Mouse (Mus musculus) thymus, adult 2 months (tissue): ENCODE measurements around the gene Lyzl6. TPM values are rescaled to one million over a fixed set of nuclear protein-coding genes. Genes with fewer than 3 reads are reported as not detected.
"Not testable (repeated sequence)": the region's sequence is repeated elsewhere in the genome, so short reads cannot be mapped to it uniquely, and the experiment has no call there.

Experiments
- DNase-seq: peaks from one replicate; pipeline ENCODE4 v3.0.0; 2021
- H3K27ac ChIP-seq: fragments of 200-500 bp; 2 replicates; pipeline ENCODE4 v1.5.1; 2012; ENCODE audit warnings: low read length, control low read depth; ENCODE audit not compliant: control insufficient read depth, insufficient read depth
- H3K27me3 ChIP-seq: fragments of 200-500 bp; 2 replicates; pipeline ENCODE4 v1.6.1; 2012; ENCODE audit warnings: mild to moderate bottlenecking, low read length, moderate library complexity, mixed read lengths; ENCODE audit not compliant: control insufficient read depth, insufficient read depth
- H3K36me3 ChIP-seq: fragments of 200-500 bp; 2 replicates; pipeline ENCODE4 v1.6.1; 2012; ENCODE audit warnings: mild to moderate bottlenecking, low read length, moderate library complexity; ENCODE audit not compliant: control insufficient read depth, insufficient read depth
- H3K4me1 ChIP-seq: fragments of 200-500 bp; replicated peaks from 2 replicates; pipeline ENCODE4 v1.6.1; 2012; ENCODE audit warnings: low read length; ENCODE audit not compliant: control insufficient read depth, insufficient read depth
- H3K4me3 ChIP-seq: fragments of 200-500 bp; 2 replicates; pipeline ENCODE4 v1.5.1; 2012; ENCODE audit warnings: mild to moderate bottlenecking, low read length, control low read depth, moderate library complexity; ENCODE audit not compliant: control insufficient read depth, insufficient read depth
- CTCF ChIP-seq: fragments of 200-500 bp; IDR thresholded peaks from 2 replicates; pipeline ENCODE4 v1.5.1; 2012; ENCODE audit warnings: mild to moderate bottlenecking, control low read depth, low read length, moderate library complexity, borderline replicate concordance; ENCODE audit not compliant: control insufficient read depth, poor library complexity, insufficient read depth; ENCODE audit errors: extremely low read depth
- POLR2A ChIP-seq: fragments of 200-500 bp; IDR thresholded peaks from 2 replicates; pipeline ENCODE4 v1.6.1; 2012; ENCODE audit warnings: mild to moderate bottlenecking, low read length, control low read depth, moderate library complexity; ENCODE audit not compliant: control insufficient read depth, poor library complexity, insufficient read depth; ENCODE audit errors: extremely low read depth
- WGBS: fragments of 180-500 bp; shearing (Covaris S2); methylation state at CpG from one replicate; pipeline ENCODE4 v1.1.7; 2018; 5-methylcytosine and 5-hydroxymethylcytosine counted together
- polyA plus RNA-seq: library from polyadenylated mRNA; depleted of rRNA; stranded (reverse); fragments of >200 nt; gene quantifications from 2 replicates; pipeline ENCODE4 v1.2.3, GENCODE M21; 2012; rRNA removed

The Lyzl6 gene
- polyA plus RNA-seq = not detected in 2 replicates

DNA sequence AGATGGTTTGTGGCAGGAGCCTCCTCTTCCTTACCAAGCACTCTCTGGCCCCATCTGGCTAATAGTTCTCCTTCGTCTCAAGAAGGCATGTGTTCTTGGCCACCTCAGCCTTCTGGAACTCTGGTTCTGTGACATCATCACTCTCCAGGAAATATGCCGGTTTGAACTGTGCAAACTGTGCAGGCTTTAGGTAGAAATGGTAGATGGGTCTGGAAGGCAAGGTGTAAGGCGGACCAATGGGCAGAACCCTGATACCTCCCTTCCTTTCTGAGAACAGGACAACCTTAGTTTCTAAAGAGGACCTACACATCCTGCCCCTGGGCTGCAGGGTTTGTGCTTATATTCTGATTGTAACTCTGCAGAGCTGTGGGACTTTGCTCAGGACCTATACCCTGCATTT is at the start of gene Lyzl6:
Lyzl6 (minus strand) TSS at position 101 of the 400 bp plus-strand sequence.
- Histone ChIP-seq H3K4me1 (no peaks in the 10 kb centered on the region), H3K27me3 (no peaks in the 10 kb centered on the region; the same call in 1 of the 2 replicates), H3K4me3 (no peak within 1 kb of the TSS), H3K27ac (no peak within 1 kb of the TSS), H3K36me3 (no peaks in the 10 kb centered on the region)
- 75% methylated on average over 3 of the region's 3 CpGs for WGBS
- TF ChIP-seq POLR2A = no peak
- TF ChIP-seq CTCF = no peak
- no peak for DNase-seq

DNA sequence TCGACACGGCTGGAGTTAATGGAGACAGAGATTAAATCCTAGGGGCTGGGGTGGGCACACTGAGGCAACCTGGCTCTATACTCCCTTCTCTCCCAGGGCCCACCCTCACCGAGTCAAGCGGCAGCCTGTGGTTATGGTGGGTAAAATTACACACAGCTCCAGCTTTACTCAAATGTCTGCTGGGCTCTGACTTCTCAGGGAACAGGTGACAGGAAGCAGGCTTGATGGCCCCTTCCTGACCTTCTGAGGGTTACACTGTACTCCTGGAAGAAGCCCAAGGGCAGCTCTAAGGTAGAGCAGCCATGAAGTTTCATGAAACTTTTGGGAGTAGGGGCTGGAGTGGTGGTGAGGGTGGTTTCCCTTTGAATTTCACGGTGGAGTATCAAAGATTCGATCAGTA is 48.0 kb upstream of the Lyzl6 start:
- no peaks in the 10 kb centered on the region for H3K27me3 ChIP-seq
- DNase-seq = no peak
- no peak overlapping the region for H3K4me3 ChIP-seq
- H3K36me3 ChIP-seq = peaks cover 49% of the 10 kb centered on the region
- TF ChIP-seq POLR2A (no peak), CTCF (no peak)
- peaks cover 11% of the 10 kb centered on the region; the same call in 1 of the 2 replicates for H3K4me1 ChIP-seq
- WGBS = 10% methylated on average over 6 of the region's 6 CpGs
- no peak overlapping the region for H3K27ac ChIP-seq

DNA sequence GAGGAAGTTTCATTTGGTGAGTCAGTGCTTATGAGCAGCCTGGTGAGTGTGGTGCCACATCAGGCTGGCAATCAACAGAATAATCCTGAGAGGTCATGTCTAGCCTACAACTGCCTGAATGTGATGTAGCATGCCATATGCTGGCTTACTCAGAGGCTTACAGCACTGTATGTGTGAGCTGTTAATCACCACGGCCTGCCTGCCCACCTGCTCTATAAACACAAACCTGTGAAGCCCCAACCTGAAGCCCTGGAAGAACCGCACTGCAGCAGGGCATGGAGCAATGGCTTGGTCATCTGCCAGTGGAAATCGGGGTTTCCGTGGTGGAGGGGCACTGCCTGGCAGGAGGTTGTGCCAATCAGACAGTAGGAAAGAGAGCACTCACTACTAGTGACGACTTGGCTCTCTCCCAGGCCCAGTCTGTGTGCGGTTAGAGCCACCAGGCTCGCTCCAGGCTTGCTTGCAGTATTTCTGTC is 46.6 kb upstream of the Lyzl6 start:
- H3K4me3 ChIP-seq = no peak overlapping the region
- WGBS = 60% methylated on average over 7 of the region's 7 CpGs
- H3K4me1 ChIP-seq = peaks cover 11% of the 10 kb centered on the region; the same call in 1 of the 2 replicates
- no peak for DNase-seq
- no peaks in the 10 kb centered on the region for H3K27me3 ChIP-seq
- no peak overlapping the region for H3K27ac ChIP-seq
- TF ChIP-seq POLR2A (no peak), CTCF (no peak)
- H3K36me3 ChIP-seq = peaks cover 57% of the 10 kb centered on the region

DNA sequence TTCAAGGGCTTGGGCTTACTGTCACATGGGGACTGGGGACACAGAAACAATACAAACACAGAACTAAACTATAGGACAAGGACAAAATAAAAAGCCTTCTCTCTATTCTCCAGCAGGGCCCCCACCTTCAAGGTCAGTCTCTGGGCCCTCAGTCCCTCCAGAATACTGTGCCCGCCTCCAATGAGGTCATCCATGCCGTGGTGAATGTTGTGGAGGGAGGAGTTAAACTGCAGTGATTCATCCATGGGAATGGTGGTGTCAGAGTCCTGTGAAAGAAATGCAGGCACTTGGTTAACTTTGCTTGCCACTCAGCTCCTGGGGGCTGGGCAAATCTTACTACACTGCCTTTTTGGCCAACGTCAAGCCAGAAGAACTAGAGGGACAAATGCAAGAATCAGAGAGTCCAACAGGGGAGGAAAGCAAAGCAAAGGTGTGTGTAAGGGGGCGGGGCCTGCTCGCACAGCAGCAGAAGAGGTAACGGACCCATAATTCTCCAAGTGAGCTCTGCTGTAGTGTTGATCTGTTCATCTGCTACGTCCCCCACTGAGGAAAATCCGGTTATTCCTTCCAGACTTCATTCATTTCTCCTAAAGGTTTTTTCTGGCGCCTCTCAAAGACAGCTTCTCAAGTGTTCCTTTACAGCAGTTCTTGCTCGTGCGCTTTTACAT is 45.1 kb upstream of the Lyzl6 start:
- H3K36me3 ChIP-seq = peaks cover 67% of the 10 kb centered on the region
- WGBS = 96% methylated on average over 11 of the region's 11 CpGs

DNA sequence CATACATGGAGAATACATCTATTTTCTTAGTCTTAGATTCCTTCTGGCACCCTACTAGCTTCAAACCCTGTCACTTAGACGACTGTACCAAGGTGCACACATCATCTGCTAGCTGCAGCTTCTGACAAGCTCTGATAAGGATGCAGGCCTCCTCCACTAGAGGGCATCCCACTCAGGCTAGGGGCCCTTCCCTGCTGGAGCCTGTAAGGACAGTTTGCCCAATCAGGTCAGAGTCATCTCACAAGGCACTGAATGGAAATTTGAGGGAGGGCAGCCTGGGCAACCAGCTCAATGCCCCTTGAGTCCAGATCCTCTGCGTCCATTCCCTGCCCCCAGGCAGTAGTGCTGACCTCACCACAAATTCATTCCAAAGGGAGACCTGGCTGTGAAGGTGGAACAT is 38.4 kb upstream of the Lyzl6 start:
- H3K27ac ChIP-seq, H3K27me3 ChIP-seq, H3K4me3 ChIP-seq, H3K4me1 ChIP-seq: not testable (repeated sequence)
- WGBS = 54% methylated on average over 2 of the region's 2 CpGs
- DNase-seq = peak; percentile 61
- TF ChIP-seq CTCF = peak; percentile 50; the same call in 1 of the 2 replicates
- H3K36me3 ChIP-seq = peaks cover 34% of the 10 kb centered on the region

More for the DNA sequence above, 45.1 kb upstream of the Lyzl6 start:
- TF ChIP-seq CTCF = no peak
- TF ChIP-seq POLR2A = no peak
- no peak for DNase-seq
- Histone ChIP-seq H3K4me1 (peaks cover 11% of the 10 kb centered on the region; the same call in 1 of the 2 replicates), H3K27me3 (no peaks in the 10 kb centered on the region), H3K4me3 (no peak overlapping the region), H3K27ac (no peak overlapping the region)

- DNase-seq = peak; percentile 61
- Histone ChIP-seq H3K4me3 (no peak overlapping the region), H3K27me3 (no peaks in the 10 kb centered on the region), H3K36me3 (peaks cover 25% of the 10 kb centered on the region), H3K27ac (no peak overlapping the region), H3K4me1 (no peaks in the 10 kb centered on the region)
- WGBS = 58% methylated on average over 3 of the region's 3 CpGs
- TF ChIP-seq CTCF = peak; percentile 70; the same call in 1 of the 2 replicates
- TF ChIP-seq POLR2A = no peak
Measured at GRCm38 (mm10) chr11:103675556-103675955, 36.9 kb upstream of the Lyzl6 start.
